Mouse (Mus musculus): ENCODE results near the gene Ccng2. TPM values are rescaled to one million over a fixed set of nuclear protein-coding genes. Genes with fewer than 3 reads are reported as not detected.
A peak's percentile ranks its signal among the peaks of the same experiment; 100 is the strongest.

Gene Ccng2
- polyA plus RNA-seq, 1 experiment from 2014 or later, result 63.3 TPM

DNA sequence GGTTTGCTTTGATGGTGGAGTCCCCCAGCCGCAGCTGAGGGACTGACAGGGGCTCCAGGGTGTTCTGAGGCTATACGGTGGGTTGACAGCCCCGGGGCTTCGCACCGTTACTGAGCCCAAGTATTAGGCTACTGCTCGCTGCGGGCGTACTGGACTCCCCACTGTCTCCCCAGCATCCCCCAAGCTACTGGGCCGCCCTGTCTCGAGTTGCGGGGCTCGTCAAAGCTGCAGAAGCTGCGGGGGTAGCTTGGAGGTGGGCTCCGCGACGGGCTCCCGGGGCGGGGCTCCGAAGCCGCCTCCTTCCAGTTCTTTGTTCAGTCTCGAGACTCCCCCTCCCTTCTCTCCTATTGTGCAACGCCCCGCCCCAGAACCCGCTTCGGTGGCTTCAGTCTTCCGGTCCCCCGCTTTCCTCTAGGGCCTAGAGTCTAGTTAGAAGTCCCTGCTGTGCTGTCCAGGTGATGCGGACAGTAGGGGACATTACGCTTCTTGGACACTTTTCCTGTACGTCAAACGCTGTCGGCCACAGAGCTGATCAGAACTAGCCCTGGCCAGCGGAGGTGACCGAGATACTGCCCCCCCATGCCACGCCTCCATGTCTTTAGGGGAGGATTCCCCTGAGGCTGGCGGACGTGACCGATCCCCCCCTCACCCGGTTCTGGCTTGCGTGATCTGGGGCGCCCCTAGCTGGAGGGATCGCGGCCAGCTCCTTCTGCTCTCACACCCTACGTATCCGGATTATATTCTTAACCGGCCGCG, 972 bp downstream of the Ccng2 start:
- WGBS, result under 1% methylated on average over 48 of the region's 48 CpGs
- H3K4me1 ChIP-seq (ENCODE audit: control insufficient read depth, insufficient read depth, low read depth, low read length), result peaks cover 14% of the 10 kb centered on the region

DNA sequence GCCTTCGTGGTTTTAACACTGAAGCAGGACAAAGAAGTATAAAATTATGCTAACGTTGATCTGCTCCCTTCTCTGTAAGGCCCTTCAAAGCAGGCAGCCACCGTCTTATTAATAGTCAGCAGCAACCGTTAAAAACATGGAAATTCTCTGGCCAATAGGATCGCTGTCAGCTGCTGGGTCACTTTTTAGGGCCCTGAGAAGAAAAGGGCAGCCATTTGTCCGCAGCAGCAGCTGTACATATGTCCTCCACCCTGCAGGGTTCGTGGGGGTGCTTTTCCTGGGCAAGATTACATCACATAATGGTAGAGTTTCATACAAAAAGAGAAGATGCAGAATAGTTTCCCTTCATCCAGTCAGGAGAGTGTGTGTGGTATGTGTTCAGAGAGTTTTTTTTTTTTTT, 3.0 kb downstream of the Ccng2 start:
- Histone ChIP-seq H3K9me3 (ENCODE audit: control insufficient read depth, low read length) (no peaks in the 10 kb centered on the region), H3K9ac (ENCODE audit: low read depth, low read length) (0 out of 2 replicates have a peak overlapping the region, but pooled peaks have one; percentile 48), H3K4me3 (ENCODE audit: low read length) (peak overlapping the region; percentile 2), H3K4me1 (ENCODE audit: control insufficient read depth, insufficient read depth, low read depth, low read length) (peaks cover 14% of the 10 kb centered on the region), H3K4me2 (ENCODE audit: low read length) (peak overlapping the region; percentile 70), H3K27ac (ENCODE audit: low read depth, low read length) (no peak overlapping the region), H3K27me3 (replicated peaks; ENCODE audit: control insufficient read depth, insufficient read depth, low read length) (no peaks in the 10 kb centered on the region), H3K36me3 (ENCODE audit: control insufficient read depth, insufficient read depth, low read length) (peaks cover 38% of the 10 kb centered on the region)
- no peak for ATAC-seq
- 33% methylated on average over 7 of the region's 7 CpGs for WGBS

More for the DNA sequence above, 972 bp downstream of the Ccng2 start:
- ATAC-seq, result peak; percentile 74
- Histone ChIP-seq H3K36me3 (ENCODE audit: control insufficient read depth, insufficient read depth, low read length) (peaks cover 18% of the 10 kb centered on the region), H3K27me3 (replicated peaks; ENCODE audit: control insufficient read depth, insufficient read depth, low read length) (no peaks in the 10 kb centered on the region), H3K4me2 (ENCODE audit: low read length) (peak overlapping the region; percentile 70), H3K4me3 (ENCODE audit: low read length) (peak overlapping the region; percentile 92), H3K9ac (ENCODE audit: low read depth, low read length) (peak overlapping the region; percentile 95), H3K27ac (ENCODE audit: low read depth, low read length) (peak overlapping the region; percentile 95), H3K9me3 (ENCODE audit: control insufficient read depth, low read length) (no peaks in the 10 kb centered on the region)

DNA sequence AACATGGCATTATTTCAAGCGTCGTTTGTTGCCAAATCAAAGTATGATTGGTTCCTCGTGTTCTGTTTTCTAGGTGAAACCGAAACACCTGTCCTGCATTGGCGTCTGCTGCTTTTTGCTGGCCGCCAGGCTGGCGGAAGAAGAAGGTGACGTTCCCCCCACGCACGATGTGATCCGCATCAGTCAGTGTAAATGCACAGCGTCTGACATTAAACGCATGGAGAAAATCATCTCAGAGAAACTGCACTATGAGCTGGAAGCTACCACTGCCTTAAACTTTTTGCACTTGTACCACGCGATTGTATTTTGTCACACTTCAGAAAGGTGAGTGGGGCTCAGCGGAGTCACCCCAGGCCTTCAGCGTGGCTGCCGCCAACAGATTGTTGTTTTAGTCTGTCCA, 3.7 kb downstream of the Ccng2 start:
- H3K4me2 ChIP-seq (ENCODE audit: low read length), result no peak overlapping the region
- H3K9ac ChIP-seq (ENCODE audit: low read depth, low read length), result no peak overlapping the region
- H3K4me1 ChIP-seq (ENCODE audit: control insufficient read depth, insufficient read depth, low read depth, low read length), result peaks cover 14% of the 10 kb centered on the region
- no peaks in the 10 kb centered on the region for H3K27me3 ChIP-seq (replicated peaks; ENCODE audit: control insufficient read depth, insufficient read depth, low read length)
- no peak overlapping the region for H3K27ac ChIP-seq (ENCODE audit: low read depth, low read length)
- ATAC-seq, result no peak
- H3K9me3 ChIP-seq (ENCODE audit: control insufficient read depth, low read length), result no peaks in the 10 kb centered on the region
- H3K36me3 ChIP-seq (ENCODE audit: control insufficient read depth, insufficient read depth, low read length), result peaks cover 38% of the 10 kb centered on the region
- WGBS, result 93% methylated on average over 18 of the region's 18 CpGs
- H3K4me3 ChIP-seq (ENCODE audit: low read length), result no peak overlapping the region

DNA sequence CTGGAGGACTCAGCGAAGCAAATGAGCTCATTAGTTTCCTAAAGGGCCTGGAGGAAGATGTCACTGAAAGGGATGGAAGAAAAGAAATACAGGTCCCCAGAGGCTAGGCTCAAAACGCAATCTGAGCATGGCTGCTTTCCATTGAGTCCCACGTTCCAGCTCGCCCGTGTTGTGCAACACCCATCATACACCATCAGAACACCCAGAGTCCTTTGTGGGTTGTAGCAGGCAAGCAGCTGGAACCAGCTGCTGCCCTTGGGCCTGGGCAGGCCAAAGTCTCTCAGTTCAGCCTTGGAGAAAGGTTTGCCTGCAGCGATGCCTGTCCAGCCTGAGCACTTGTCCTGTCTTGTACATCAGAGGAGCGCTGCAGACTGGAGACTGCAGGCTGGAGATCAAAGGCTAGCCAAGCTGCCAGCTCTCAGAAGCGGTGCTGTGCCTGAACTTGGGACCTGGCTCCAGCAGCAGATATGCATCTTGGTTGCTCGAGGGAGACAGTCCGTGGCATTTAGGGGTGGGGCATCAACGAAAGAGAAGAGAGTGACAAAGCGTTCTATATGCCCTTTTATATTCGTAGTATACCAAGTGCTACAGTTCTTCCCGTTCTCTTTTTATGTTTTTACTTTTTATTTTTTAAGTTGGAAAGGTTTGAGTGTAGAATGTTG, 15.5 kb downstream of the Ccng2 start:
- no peaks in the 10 kb centered on the region for H3K36me3 ChIP-seq (ENCODE audit: control insufficient read depth, insufficient read depth, low read length)
- no peak overlapping the region for H3K4me3 ChIP-seq (ENCODE audit: low read length)
- no peaks in the 10 kb centered on the region for H3K27me3 ChIP-seq (replicated peaks; ENCODE audit: control insufficient read depth, insufficient read depth, low read length)
- no peak for ATAC-seq
- no peaks in the 10 kb centered on the region for H3K4me1 ChIP-seq (ENCODE audit: control insufficient read depth, insufficient read depth, low read depth, low read length)
- 80% methylated on average over 14 of the region's 14 CpGs for WGBS
- no peak overlapping the region for H3K9ac ChIP-seq (ENCODE audit: low read depth, low read length)
- no peak overlapping the region for H3K4me2 ChIP-seq (ENCODE audit: low read length)
- H3K9me3 ChIP-seq (ENCODE audit: control insufficient read depth, low read length), result no peaks in the 10 kb centered on the region
- H3K27ac ChIP-seq (ENCODE audit: low read depth, low read length), result no peak overlapping the region

DNA sequence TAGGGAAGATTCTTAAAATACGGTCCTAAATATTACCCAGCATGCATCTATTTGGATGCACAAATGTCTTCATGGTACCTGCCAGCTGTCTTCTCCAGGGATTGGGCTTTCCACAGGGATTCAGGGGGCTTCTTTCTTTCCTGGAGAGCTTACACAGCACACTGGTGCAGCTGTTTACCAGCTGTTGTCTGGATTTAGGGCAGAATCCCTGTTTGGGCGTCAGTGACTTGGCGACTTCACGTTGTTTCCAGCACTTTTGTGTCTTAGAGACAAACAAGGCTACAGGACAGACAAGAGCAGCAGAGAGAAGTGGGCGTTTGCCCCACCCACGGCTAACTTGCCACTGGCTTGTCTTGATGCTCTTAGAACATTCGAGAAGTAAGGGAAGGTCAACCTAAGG, 16.1 kb downstream of the Ccng2 start:
- H3K4me2 ChIP-seq (ENCODE audit: low read length), result no peak overlapping the region
- no peak overlapping the region for H3K4me3 ChIP-seq (ENCODE audit: low read length)
- no peaks in the 10 kb centered on the region for H3K4me1 ChIP-seq (ENCODE audit: control insufficient read depth, insufficient read depth, low read depth, low read length)
- H3K27me3 ChIP-seq (replicated peaks; ENCODE audit: control insufficient read depth, insufficient read depth, low read length), result no peaks in the 10 kb centered on the region
- H3K9me3 ChIP-seq (ENCODE audit: control insufficient read depth, low read length), result no peaks in the 10 kb centered on the region
- 80% methylated on average over 7 of the region's 7 CpGs for whole genome bisulfite sequencing
- ATAC-seq, result no peak
- no peak overlapping the region for H3K9ac ChIP-seq (ENCODE audit: low read depth, low read length)
- H3K36me3 ChIP-seq (ENCODE audit: control insufficient read depth, insufficient read depth, low read length), result no peaks in the 10 kb centered on the region
- H3K27ac ChIP-seq (ENCODE audit: low read depth, low read length), result no peak overlapping the region

DNA sequence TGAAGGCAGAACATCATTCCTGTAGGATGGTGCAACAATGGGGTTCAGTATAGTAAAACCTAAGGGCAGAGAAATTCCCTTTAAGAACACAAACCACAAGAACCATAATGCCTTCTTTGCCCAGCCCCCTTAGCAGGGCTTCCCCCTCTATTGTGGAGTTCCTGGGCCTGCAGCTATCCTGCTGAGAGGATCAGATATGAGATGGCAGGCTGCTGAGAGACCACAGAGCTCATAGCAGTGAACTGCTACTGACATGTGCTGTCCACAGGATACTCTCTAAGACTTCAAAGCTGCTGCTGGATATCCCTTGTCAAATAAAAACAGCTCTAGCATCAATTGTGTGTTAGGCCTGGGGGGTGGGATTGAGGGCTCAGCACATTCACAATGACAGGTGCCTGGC, 21.5 kb downstream of the Ccng2 start:
- no peaks in the 10 kb centered on the region for H3K4me1 ChIP-seq (ENCODE audit: control insufficient read depth, insufficient read depth, low read depth, low read length)
- H3K36me3 ChIP-seq (ENCODE audit: control insufficient read depth, insufficient read depth, low read length), result no peaks in the 10 kb centered on the region
- H3K4me3 ChIP-seq (ENCODE audit: low read length), result no peak overlapping the region
- no peaks in the 10 kb centered on the region for H3K9me3 ChIP-seq (ENCODE audit: control insufficient read depth, low read length)
- H3K4me2 ChIP-seq (ENCODE audit: low read length), result no peak overlapping the region
- ATAC-seq, result no peak
- no peak overlapping the region for H3K9ac ChIP-seq (ENCODE audit: low read depth, low read length)
- no peak overlapping the region for H3K27ac ChIP-seq (ENCODE audit: low read depth, low read length)
- no peaks in the 10 kb centered on the region for H3K27me3 ChIP-seq (replicated peaks; ENCODE audit: control insufficient read depth, insufficient read depth, low read length)

DNA sequence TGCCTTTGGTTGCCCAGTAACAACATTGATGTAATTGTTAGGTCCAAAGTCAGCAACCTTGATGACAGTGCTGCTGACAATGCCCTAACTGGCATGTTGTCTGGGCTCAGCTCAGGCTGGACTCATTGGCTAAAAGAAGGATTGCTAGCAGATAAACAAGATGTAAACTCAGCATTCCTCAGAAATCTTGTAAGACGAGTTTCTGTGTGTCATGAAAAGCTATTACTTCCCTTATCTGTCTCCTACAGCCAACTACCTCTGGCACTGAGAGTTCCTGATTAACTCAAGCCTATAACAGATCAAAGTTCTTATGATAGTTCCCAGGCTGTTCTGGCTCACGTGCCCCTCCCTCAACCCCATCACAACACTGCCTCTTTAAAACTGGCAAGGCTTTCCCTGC, 23.2 kb downstream of the Ccng2 start:
- H3K4me2 ChIP-seq (ENCODE audit: low read length), result no peak overlapping the region
- no peaks in the 10 kb centered on the region for H3K36me3 ChIP-seq (ENCODE audit: control insufficient read depth, insufficient read depth, low read length)
- no peaks in the 10 kb centered on the region for H3K9me3 ChIP-seq (ENCODE audit: control insufficient read depth, low read length)
- no peak overlapping the region for H3K4me3 ChIP-seq (ENCODE audit: low read length)
- H3K9ac ChIP-seq (ENCODE audit: low read depth, low read length), result no peak overlapping the region
- no peaks in the 10 kb centered on the region for H3K4me1 ChIP-seq (ENCODE audit: control insufficient read depth, insufficient read depth, low read depth, low read length)
- H3K27me3 ChIP-seq (replicated peaks; ENCODE audit: control insufficient read depth, insufficient read depth, low read length), result no peaks in the 10 kb centered on the region
- WGBS, result 75% methylated on average over 2 of the region's 2 CpGs
- ATAC-seq, result no peak
- H3K27ac ChIP-seq (ENCODE audit: low read depth, low read length), result no peak overlapping the region

DNA sequence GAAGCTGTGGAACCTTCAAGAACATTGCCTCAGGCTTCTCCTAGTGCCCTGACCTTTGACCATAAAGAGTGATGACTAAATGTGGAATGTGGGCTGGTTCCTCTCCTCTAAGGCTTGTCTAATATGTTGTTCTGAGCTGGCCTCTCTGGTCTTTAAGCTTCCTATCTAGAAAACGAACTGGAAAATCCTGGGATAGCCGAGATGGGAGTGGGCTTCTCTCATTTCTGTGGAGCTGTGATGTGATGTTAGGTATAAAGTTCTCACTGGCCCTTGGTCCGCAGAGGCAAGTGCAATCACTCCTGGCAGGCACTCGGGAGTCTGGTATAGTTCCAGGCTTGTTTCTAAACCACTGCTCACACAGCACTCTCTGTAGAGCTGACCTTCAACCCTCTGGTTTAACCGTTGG, 29.3 kb downstream of the Ccng2 start:
- H3K4me1 ChIP-seq (ENCODE audit: control insufficient read depth, insufficient read depth, low read depth, low read length), result no peaks in the 10 kb centered on the region
- no peaks in the 10 kb centered on the region; the same call in 1 of the 2 replicates for H3K9me3 ChIP-seq (ENCODE audit: control insufficient read depth, low read length)
- no peak overlapping the region for H3K4me2 ChIP-seq (ENCODE audit: low read length)
- H3K27me3 ChIP-seq (replicated peaks; ENCODE audit: control insufficient read depth, insufficient read depth, low read length), result no peaks in the 10 kb centered on the region
- WGBS, result 78% methylated on average over 5 of the region's 5 CpGs
- no peak for ATAC-seq
- no peak overlapping the region for H3K27ac ChIP-seq (ENCODE audit: low read depth, low read length)
- H3K9ac ChIP-seq (ENCODE audit: low read depth, low read length), result no peak overlapping the region
- no peak overlapping the region for H3K4me3 ChIP-seq (ENCODE audit: low read length)
- H3K36me3 ChIP-seq (ENCODE audit: control insufficient read depth, insufficient read depth, low read length), result no peaks in the 10 kb centered on the region

DNA sequence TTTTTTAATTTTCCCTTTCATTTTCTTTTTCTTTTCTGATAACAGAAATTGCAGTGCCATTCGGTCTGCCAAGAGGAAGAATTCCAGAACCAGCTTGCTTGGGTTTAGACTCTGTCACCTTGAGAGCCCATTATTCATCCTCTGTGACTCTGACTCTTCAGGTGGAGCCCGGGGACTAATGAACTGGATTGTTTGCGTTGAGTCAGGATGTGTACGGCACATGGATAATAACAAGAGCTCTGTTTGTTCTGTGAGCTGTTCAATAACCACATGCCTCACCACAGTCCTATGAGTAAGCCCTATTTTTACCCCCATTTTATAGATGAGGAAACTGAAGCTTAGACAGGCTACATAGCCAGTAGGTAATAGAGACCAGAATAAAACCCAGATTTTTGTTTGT, 29.7 kb downstream of the Ccng2 start:
- Histone ChIP-seq H3K4me1 (ENCODE audit: control insufficient read depth, insufficient read depth, low read depth, low read length) (no peaks in the 10 kb centered on the region), H3K9me3 (ENCODE audit: control insufficient read depth, low read length) (peaks cover 2% of the 10 kb centered on the region; the same call in 1 of the 2 replicates), H3K4me2 (ENCODE audit: low read length) (no peak overlapping the region), H3K27me3 (replicated peaks; ENCODE audit: control insufficient read depth, insufficient read depth, low read length) (no peaks in the 10 kb centered on the region), H3K4me3 (ENCODE audit: low read length) (no peak overlapping the region), H3K27ac (ENCODE audit: low read depth, low read length) (no peak overlapping the region), H3K9ac (ENCODE audit: low read depth, low read length) (no peak overlapping the region), H3K36me3 (ENCODE audit: control insufficient read depth, insufficient read depth, low read length) (no peaks in the 10 kb centered on the region)
- no peak for ATAC-seq
- WGBS, result 79% methylated on average over 4 of the region's 4 CpGs

Data from hindbrain, embryonic 16.5 days (tissue).